Mouse (Mus musculus) heart, postnatal 25 days (tissue): Measurements from ENCODE around the gene Zbtb22. TPM values are rescaled to one million over a fixed set of nuclear protein-coding genes. Genes with fewer than 3 reads are reported as not detected.
A peak's percentile ranks its signal among the peaks of the same experiment; 100 is the strongest.
"Not testable (repeated sequence)": the region's sequence is repeated elsewhere in the genome, so short reads cannot be mapped to it uniquely, and the experiment has no call there.

ENCODE experiments used
- DNase-seq: peaks from one replicate; pipeline ENCODE4 v3.0.0; 2022; ENCODE audit warnings: low spot score
- intact Hi-C: fragments of 180-260 bp; cut with DNase I; formaldehyde crosslinking; loops from one replicate; pipeline ENCODE4 v1.15.1; 2025
- total RNA-seq, 2 experiments: library from RNA; stranded (reverse); gene quantifications; 2 replicates each; pipeline ENCODE4 v1.2.3; 2021

The Zbtb22 gene
- total RNA-seq, 2 experiments from 2014 or later = 15.5 to 19.4 TPM

DNA sequence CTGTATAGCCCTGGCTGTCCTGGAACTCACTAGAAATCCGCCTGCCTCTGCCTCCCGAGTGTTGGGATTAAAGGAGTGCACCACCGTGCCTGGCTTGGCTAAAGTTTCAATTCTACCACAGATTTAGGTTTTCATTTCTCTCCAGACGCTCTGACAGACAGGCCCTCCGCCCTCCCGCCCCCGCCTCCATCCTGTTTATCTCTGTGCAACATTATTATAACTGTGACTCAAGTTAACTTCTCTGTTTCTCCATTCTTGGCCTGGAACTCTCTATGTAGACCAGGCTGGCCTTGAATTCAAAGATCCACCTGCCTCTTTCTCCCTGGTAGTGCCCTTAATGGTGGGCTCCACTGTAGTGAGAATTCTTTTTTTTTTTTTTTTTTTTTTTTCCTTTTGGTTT lies 13.2 kb upstream of the Zbtb22 start:
- DNase-seq = no peak
- intact Hi-C loops = no loop called here

DNA sequence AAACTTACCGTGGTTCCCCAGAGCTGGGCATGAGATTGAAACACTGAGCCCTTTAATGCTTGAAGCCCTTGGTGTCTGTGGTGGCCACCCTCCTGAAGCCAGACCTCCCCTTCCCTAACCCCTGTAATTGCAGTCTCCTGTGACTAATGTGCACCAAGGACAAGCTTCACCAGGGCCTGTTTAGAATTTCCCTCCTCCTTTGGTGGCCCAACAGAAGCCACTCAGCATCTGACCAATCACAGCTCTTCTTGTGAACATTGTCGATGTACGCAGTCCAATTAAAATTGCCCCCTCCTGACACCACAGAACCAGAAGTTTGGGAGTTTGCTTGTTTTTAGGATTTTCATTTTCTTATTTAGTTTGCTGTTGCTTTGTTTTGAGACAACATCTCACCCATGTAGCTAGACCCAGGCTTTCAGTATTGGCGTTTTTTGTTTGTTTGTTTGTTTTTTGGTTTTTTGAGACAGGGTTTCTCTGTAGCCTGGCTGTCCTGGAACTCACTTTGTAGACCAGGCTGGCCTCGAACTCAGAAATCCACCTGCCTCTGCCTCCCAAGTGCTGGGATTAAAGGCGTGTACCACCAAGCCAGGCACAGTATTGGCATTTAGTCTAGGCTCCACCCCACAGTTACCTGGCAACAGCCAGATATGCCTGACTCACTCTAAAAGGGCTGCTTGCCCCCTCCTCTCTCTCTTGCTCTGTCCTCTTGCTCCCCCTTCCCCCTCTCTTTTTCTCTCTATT lies 11.6 kb upstream of the Zbtb22 start:
- intact Hi-C loops, DNase-seq: not testable (repeated sequence)

DNA sequence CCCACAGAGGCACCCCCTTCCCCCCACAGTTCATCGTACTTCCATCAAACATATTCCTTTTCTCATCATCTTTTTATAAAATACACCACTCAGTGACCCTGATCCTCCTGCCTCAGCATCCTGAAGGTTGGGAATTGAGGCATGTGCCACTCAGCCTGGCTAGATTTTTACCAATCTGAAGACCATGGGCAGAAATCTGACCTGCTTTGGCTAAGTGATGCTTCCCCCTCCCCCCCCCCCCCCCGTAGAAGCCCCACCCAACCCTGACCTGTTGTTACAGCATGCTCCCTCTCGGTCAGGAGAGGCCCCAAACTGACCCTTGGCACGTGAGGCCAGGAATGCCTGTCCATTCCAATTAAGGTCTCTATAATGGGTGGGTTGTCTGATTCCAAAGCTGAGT lies 10.9 kb upstream of the Zbtb22 start, which contains the start of gene Platr17:
Gene Platr17, plus strand, starts transcription at position 301 of the 400 bp plus-strand sequence.
- intact Hi-C loops, DNase-seq: not testable (repeated sequence)

DNA sequence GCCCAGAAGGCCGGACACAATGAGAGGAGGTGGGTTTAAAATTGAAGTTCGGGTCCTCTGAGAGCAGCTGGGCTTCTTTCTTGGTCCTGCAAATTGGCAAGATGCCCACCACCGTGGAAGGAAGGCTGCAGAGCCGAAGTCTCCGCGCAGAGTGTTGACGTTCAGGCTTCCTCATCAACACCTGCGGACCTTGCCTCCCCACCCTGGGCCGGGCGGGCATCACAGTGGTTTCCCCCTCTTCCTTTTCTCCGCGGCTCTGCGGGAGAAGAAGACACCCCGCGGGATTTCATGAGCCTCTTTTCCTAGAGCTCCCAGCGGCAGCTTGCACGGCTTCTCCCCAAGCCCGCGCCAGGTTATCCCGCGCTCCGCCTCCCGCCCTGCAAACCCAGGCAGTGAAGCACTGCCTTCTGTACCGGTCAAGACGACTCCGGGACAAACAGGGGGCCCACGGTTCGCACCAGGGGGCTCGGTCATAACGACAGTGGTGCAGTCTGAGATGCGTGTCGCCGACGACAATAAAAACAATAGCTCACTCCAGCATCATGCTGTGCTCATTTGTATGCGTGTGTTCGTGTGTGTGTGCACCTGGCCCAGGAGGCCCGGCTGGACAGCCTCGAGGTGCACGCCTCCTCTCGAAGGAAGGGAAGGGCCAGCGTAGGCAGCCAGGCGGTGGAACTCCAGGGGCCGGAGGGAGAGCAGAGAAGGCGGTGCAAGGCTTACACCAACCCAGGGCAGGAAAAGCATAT lies 7.2 kb upstream of the Zbtb22 start:
- intact Hi-C loops = no loop called here
- DNase-seq = no peak

DNA sequence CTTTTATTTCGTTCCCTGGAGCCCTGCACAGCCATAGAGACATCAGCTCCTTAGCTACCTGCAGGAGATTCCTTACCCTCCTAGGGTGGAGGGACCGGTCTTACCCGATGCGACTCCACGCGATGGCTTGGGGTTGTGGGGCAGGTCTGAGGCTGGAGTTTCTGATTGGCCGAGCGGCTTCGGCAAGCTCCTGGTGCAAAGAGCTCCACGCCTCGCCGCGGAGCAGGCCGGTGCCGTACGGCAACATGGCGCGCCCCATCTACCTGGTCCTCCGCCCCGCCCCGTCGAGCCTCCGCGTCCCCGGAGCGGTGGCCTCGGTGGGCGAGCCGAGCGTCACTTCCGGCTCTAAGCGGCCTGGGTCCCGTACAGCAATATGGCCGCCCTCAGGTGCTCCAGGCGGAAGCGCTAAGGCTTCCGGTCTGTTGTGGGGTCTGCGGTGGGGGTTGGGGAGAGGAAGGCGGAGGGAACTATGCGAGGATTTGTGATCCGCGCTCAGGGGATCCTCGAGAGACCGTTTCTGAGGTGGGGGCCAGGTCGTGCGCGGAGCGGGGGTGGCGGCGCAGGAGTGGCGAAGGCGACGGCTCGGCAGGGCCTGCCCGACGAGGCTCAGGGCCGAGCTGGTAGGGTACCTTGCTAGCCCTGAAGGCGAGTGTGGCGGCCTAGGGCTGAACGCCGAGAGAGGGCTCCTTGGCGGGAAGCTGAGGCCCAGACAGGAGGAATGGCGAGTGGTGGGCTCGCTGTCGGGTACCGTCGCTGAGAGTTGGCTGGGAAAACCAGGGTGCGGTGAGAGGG lies 6.4 kb upstream of the Zbtb22 start, which contains the start of gene Daxx:
Gene Daxx, plus strand, starts transcription at position 338 of the 792 bp plus-strand sequence.
- peak; percentile 98 for DNase-seq
- intact Hi-C loops = no loop called here

DNA sequence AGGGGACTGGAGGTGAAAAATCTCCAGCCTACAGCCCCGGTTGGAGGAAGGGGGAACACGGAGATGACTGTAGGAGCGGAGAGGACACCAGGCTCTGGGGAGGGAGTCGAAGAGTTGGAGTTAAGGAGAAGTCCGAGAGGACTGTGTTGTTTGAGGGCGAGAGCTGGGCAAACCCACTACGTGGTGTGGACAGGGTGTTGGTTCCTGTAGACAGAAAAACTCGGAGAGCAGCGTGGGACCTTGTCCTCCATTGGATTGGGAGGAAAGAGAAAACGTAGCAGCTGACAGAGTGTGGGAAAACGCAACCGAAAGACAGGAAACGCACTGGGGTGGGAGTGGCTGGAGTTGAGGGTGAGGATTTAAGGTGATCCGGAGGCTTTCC lies 5.8 kb upstream of the Zbtb22 start:
- intact Hi-C loops = no loop called here
- peak; percentile 35 for DNase-seq

DNA sequence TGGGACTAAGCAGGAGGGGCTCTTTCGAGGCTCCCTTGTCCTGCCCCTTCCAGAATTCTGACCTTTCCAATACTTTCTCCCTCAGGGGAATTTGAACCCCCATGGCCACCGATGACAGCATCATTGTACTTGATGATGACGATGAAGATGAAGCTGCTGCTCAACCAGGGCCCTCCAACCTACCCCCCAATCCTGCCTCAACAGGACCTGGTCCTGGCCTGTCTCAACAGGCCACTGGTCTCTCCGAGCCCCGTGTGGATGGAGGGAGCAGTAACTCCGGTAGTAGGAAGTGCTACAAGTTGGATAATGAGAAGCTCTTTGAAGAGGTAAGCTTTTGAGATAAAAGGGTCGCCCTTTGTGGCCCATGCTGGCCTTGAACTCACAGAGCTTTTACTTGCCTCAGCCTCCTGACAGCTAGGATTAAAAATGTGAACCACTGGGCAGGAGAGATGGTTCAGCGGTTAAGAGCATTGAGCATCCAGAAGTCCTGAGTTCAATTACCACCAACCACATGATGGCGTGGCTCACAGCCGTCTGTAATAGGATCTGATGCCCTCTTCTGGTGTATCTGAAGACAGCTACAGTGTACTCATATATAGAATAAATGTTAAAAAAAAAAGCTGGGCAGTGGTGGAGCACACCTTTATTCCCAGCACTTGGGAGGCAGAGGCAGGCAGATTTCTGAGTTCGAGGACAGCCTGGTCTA lies 5.2 kb upstream of the Zbtb22 start:
- no peak for DNase-seq

DNA sequence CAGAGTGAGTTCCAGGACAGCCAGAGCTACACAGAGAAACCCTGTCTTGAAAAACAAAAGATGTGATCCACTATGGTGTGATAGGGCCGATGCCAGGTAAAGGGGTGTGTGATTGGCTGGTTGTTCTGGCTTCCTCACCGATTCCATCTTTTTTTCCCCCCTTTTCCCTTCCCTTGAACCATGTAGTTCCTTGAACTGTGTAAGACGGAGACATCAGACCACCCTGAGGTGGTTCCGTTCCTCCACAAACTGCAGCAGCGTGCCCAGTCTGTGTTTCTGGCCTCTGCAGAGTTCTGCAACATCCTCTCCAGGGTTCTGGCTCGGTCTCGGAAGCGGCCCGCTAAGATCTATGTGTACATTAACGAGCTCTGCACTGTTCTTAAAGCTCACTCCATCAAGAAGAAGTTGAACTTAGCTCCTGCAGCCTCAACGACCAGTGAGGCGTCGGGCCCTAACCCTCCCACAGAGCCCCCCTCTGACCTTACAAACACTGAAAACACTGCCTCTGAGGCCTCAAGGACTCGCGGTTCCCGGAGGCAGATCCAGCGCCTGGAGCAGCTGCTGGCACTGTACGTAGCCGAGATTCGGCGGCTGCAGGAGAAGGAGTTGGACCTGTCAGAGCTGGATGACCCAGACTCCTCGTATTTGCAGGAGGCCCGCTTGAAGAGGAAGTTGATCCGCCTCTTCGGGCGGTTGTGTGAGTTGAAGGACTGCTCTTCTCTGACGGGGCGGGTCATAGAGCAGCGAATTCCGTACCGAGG lies 4.5 kb upstream of the Zbtb22 start:
- DNase-seq = no peak

More for the DNA sequence above, 5.2 kb upstream of the Zbtb22 start:
- intact Hi-C loops = no loop called here

DNA sequence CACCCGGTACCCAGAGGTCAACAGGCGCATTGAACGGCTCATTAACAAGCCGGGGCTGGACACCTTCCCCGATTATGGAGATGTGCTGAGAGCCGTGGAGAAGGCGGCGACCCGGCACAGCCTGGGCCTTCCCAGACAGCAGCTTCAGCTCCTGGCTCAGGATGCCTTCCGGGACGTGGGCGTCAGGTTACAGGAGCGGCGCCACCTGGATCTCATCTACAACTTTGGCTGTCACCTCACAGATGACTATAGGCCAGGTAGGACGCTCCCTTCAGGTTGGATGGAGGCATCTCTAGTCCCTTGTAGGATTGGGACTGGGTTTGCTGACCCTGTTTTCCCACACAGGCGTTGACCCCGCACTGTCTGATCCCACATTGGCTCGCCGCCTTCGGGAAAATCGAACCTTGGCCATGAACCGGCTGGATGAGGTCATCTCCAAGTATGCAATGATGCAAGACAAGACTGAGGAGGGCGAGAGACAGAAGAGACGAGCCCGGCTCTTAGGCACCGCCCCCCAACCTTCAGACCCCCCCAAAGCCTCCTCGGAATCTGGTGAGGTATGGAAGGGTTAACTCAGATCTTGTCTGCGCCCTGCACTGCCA lies 3.8 kb upstream of the Zbtb22 start:
- DNase-seq = no peak
- intact Hi-C loops = no loop called here

More for the DNA sequence above, 4.5 kb upstream of the Zbtb22 start:
- intact Hi-C loops = no loop called here

DNA sequence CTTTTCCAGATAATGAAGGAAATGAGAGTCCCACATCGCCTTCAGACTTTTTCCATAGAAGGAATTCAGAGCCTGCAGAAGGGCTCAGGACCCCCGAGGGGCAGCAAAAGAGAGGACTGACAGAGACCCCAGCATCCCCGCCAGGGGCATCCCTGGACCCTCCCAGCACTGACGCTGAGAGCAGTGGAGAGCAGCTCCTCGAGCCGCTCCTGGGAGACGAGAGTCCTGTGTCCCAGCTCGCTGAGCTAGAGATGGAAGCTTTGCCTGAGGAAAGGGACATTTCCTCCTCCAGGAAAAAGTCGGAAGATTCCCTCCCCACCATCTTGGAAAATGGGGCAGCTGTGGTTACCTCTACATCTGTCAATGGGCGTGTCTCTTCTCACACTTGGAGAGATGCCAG lies 2.4 kb upstream of the Zbtb22 start:
- DNase-seq = no peak
- intact Hi-C loops = no loop called here

DNA sequence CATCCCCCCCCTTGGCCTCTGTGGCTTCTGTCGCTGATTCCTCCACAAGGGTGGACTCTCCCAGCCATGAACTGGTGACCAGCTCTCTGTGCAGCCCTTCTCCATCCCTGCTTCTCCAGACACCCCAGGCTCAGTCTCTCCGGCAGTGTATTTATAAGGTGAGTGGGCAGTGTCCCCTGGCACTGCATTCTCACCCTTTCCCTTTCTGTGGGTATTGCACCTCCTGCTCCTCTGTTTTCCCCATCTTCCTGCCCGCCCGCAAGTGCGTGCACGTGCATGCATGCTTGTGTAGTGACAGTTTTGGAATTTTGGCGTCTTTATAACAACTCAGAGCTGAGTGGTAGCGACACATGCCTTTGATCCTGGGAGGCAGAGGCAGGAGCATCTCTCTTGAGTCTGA lies 1.8 kb upstream of the Zbtb22 start:
- intact Hi-C loops = no loop called here
- no peak for DNase-seq

DNA sequence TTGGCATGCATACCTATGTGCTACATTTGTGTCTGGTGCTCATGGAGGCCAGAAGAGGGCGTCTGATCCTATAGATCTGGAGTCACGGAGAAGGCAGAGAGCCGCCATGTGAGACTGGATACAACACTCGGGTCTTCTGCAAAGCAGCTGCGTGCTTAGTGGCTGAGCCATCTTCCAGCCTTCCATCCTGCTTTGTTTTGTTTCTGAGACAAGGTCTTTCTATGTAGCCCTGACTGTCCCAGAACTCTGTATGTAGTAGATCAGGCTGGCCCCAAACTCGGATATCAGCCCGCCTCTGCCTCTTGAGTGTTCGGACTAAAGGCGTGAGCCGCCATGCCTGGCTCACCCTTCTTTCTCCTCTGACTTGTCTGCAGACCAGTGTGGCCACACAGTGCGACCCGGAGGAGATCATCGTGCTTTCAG lies 724 bp upstream of the Zbtb22 start:
- intact Hi-C loops = no loop called here

DNA sequence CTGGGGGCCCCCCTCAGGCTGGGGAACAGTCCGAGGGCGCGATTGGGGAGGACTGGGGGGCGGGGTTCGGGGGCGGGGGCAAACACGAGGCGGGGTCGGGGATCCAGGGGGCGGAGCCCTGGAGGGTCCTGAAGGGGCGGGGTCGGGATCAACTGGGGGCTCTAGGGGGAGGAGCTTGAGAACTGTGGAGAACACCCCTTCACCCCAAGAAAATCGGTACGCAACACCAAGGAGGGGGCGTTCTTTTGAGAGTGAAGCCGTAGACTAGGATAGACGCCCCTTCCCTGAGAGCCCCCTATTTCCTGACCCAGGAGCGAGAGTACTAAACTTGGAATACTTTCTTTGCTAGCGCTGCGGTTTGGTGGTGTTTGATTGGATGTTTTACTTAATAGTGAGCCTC lies 590 bp downstream of the Zbtb22 start:
- DNase-seq = no peak
- intact Hi-C loops = no loop called here

More for the DNA sequence above, 724 bp upstream of the Zbtb22 start:
- DNase-seq = no peak

DNA sequence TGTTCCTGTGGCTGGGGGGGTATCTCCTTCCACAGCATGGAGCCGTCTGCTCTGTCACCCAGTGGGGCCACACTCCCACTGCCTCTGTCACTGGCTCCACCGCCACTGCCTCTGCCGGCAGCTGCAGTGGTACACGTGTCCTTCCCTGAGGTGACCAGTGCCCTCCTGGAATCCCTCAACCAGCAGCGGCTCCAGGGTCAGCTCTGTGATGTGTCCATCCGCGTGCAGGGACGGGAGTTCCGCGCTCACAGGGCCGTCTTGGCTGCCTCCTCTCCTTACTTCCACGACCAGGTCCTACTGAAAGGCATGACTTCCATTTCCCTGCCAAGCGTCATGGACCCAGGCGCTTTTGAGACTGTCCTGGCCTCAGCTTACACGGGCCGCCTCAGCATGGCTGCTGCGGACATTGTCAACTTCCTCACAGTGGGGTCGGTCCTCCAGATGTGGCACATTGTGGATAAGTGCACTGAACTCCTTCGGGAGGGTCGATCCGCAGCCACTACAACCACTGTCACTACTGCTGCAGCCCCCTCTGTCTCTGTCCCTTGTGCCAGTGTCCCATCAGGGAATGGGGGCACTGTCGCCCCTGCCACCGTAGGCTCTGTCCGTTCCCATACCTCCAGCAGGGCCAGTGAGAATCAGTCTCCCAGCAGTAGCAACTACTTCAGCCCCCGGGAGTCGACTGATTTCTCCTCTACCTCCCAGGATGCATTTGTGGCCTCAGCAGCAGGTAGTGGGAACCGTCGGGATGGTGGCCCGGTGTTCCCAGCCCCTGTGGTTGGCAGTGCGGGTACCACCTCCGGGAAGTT lies 1.3 kb downstream of the Zbtb22 start:
- no peak for DNase-seq

DNA sequence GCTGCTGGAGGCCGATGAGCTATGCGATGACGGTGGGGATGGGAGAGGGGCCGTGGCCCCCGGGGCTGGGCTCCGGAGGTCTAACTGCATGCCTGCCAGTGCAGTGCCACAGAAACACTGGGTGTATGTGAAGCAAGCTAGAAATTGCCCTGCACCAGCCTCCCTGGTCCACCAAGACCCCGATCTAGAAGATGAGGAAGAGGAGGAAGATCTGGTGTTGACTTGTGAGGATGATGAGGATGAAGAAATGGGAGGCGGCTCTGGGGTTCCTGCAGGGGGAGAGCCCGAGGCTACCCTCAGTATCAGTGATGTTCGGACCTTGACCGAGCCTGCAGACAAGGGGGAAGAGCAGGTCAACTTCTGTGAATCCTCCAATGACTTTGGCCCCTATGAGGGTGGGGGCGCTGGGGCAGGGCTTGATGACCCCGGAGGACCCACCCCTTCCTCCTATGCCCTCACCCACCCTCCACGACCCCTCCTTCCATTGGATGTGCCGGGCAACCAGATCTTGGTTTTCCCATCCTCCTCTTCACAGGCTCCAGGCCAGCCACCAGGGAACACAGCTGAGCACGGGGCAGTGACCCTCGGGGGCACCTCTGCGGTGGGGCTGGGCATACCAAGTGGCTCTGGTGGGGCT lies 2.1 kb downstream of the Zbtb22 start:
- DNase-seq = no peak
- intact Hi-C loops = no loop called here

More for the DNA sequence above, 1.3 kb downstream of the Zbtb22 start:
- intact Hi-C loops = no loop called here

DNA sequence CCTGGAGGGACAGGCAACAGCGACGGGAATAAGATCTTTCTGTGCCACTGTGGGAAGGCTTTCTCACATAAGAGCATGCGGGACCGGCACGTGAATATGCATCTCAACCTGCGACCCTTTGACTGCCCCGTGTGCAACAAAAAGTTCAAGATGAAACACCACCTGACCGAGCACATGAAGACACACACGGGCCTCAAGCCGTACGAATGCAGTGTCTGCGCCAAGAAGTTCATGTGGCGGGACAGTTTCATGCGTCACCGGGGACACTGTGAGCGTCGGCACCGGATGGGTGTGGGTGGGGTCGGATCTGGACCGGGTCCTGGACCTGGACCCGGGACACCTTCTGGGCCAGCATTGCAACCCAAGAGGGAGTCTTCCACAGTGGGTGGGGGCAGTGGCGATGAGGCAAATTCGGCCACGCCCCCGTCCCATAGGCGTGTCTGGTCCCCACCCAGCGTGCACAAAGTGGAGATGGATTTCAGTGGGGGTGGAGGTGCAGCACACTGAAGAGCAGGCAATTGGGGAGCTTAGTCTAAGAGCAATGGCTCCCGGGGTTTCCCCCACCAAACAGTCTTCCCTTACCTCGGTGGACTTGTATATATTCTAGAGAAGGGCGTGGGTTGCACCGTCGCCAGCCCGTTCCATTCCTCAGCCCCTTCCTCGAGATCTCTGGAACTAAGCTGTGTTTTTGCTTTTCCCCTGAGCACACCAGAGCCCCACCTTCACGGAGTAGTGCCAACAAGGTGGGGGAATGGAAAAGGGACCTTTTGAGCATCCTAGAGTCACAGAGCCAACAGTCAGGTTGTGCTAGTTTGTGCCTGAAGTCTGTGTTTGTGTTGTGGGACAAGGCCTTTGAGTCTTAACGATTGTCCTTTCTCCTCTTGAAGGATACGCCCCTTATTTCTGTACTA lies 2.8 kb downstream of the Zbtb22 start:
- intact Hi-C loops = no loop called here
- peak; percentile 31 for DNase-seq
